Mouse (Mus musculus) testis, adult 2 months (tissue): Measurements from ENCODE around the gene Tas2r113.
"Not testable (repeated sequence)": the region's sequence is repeated elsewhere in the genome, so short reads cannot be mapped to it uniquely, and the experiment has no call there.

Experiments used
- CTCF ChIP-seq: fragments of 200-500 bp; IDR thresholded peaks from 2 replicates; pipeline ENCODE4 v1.5.1; 2012; ENCODE audit warnings: low read depth, mild to moderate bottlenecking, inconsistent platforms, low read length, moderate library complexity; ENCODE audit not compliant: control insufficient read depth, insufficient read depth, insufficient replicate concordance
- POLR2A ChIP-seq: fragments of 200-500 bp; IDR thresholded peaks from 2 replicates; pipeline ENCODE4 v1.6.1; 2012; ENCODE audit warnings: low read depth, mild to moderate bottlenecking, inconsistent platforms, low read length, moderate library complexity; ENCODE audit not compliant: control insufficient read depth

DNA sequence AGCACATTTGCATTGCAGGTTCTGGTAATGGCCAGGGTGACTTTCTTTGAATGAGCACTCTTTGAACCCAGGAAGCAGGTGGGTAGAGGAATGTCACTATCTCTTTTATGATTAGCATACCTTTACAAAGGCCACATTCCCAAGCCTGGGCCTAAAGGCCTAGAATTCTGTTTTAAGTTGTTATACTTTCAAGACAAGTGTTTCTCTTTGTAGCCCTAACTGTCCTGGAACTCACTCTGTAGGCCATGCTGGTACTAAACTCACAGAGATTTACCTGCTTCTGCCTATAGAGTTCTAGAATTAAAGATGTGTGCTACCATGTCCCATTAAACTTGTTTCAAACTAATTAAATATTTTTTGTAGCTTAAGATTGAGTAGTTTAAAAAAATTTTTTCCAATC is 48.6 kb downstream of the Tas2r113 start:
- not testable (repeated sequence) for TF ChIP-seq POLR2A, CTCF
